22 mouse cellular contexts compared by ENCODE assay signal in the genomic region with DNA sequence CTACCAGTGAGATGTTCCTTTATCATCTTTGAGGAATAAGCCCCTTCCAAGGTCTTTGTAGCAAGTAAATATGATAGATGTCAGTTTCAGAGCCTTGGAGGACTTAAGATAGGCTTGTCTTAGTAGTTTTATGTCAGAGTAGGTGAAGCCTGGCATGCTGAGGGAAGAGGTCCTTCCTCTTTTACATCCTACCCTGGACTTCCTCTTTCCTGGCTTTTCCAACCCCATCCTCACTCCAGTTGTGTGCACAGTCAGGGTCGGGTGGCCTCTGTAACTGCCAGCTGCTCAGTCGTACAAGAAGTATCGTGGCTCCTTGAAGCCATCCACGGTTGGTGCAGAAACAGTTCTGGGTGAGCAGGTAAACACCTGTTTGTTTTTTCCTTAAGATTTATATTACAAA.
"Had no signal": no experiment of that assay in that cellular context is flagged by ENCODE, and none has a peak within 500 bp of the region (broad histone marks: within the 10 kb centered on the region; RNA-seq: fewer than 3 reads in every experiment).

No protein-coding gene starts in this region.

- H3K4me2 ChIP-seq: kidney, embryonic 15.5 days; limb, embryonic 12.5 days; limb, embryonic 15.5 days; liver, embryonic 11.5 days; lung, embryonic 14.5 days; midbrain, embryonic 11.5 days; neural tube, embryonic 13.5 days; stomach, embryonic 15.5 days had no signal

- H3K9me3 ChIP-seq: kidney, embryonic 15.5 days; limb, embryonic 15.5 days; neural tube, embryonic 13.5 days; stomach, embryonic 15.5 days had no signal

- H3K27ac ChIP-seq: kidney, embryonic 15.5 days; limb, embryonic 12.5 days; limb, embryonic 15.5 days; liver, embryonic 14.5 days; macrophage; neural tube, embryonic 13.5 days; stomach, embryonic 15.5 days had no signal

- H3K36me3 ChIP-seq: kidney, embryonic 15.5 days; limb, embryonic 12.5 days; limb, embryonic 15.5 days; neural tube, embryonic 13.5 days; stomach, embryonic 15.5 days had no signal

- H3K9ac ChIP-seq: kidney, embryonic 15.5 days; limb, embryonic 12.5 days; limb, embryonic 15.5 days; liver, embryonic 14.5 days; liver, postnatal 0 days; lung, embryonic 14.5 days; neural tube, embryonic 13.5 days; stomach, embryonic 15.5 days had no signal

- H3K4me1 ChIP-seq: kidney, embryonic 15.5 days; limb, embryonic 12.5 days; limb, embryonic 15.5 days; neural tube, embryonic 13.5 days; stomach, embryonic 15.5 days had no signal

- H3K27me3 ChIP-seq: kidney, embryonic 15.5 days; limb, embryonic 12.5 days; limb, embryonic 15.5 days; neural tube, embryonic 13.5 days; stomach, embryonic 15.5 days had no signal

- DNase-seq: kidney, adult 8-10 months; kidney, postnatal 14 days; kidney, postnatal 4 days; left cerebral cortex, postnatal 4 days; liver, postnatal 0 days; lung, embryonic 14.5 days; midbrain, embryonic 14.5 days; retina, postnatal 1 day; right cerebral cortex, postnatal 25 days; spleen, adult 18-20 months; thymus, postnatal 36 days had no signal

- ATAC-seq: liver, postnatal 0 days; lung, postnatal 0 days had no signal

- H3K4me3 ChIP-seq: kidney, embryonic 15.5 days; limb, embryonic 12.5 days; limb, embryonic 15.5 days; myocyte; neural tube, embryonic 13.5 days; stomach, embryonic 15.5 days had no signal
